Mouse (Mus musculus): Measurements from ENCODE around the gene Map1b. TPM values are rescaled to one million over a fixed set of nuclear protein-coding genes. Genes with fewer than 3 reads are reported as not detected.

Gene Map1b
- total RNA-seq (2023), result 0.12 TPM

DNA sequence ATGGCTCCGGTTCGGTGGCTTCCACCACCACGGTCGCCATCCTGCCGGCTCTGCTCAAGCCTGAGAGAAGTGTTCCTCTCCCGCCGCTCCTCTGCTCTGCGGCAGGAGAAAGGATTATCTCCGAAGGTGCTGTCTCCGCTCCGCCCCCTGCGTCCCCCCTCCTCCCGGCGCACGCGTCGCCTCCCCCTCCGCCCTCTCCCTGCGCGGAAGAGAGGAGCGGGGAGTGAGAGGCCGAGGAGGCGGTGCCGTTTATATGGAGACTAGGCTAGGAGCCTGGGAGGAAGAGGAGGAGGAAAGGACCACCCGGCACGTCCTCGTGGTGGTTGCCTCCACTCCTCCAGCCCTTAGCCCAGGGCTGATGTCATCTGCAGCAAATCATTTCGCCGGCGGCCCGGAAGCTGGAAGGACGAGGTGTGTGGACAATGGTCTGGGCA lies at the start of gene Map1b:
Gene Map1b, minus strand, starts transcription at position 93 of the 434 bp plus-strand sequence.

Other genes starting within 250 kb of the Map1b start
- 35.2 TPM for gene Ptcd2, start 171.8 kb downstream of the Map1b start, total RNA-seq (2023)
- 15.5 TPM for gene Mrps27, start 171.8 kb downstream of the Map1b start, total RNA-seq (2023)

All from CD8-positive naive resting alpha-beta T cell, adult 57 days (primary cell).